Mouse (Mus musculus) thymus, postnatal 10 days (tissue): ENCODE results near the gene Ankrd17.

ENCODE experiments used
- DNase-seq, 2 experiments: peaks; one replicate each; pipeline ENCODE4 v3.0.0; 2021; ENCODE audit warnings: low spot score in 2 of 2

Gene Ankrd17

DNA sequence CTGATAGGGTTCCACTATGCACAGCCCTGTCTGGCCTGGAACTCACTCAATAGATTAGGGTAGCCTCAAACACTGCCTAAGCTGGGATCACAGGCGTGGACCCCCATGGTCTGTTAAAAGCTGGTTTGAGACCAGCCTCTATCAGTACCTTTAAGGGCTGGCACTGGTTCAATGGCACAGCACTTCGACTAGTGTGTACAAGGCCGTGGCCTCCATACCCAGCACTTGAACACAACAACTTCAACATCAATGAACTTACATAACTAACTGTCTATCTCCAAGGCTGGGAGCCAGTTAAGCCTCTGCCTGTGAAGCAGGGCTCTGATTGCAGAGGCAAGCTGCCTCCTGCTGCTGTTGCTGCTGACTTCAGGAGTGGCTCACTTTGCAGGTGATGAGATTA is 148.6 kb downstream of the Ankrd17 start:
- no peak for DNase-seq

- DNase-seq: no peak
These were observed 149.2 kb downstream of the Ankrd17 start for GRCm38 (mm10) chr5:90217226-90217625.

GRCm38 (mm10) chr5:90213356-90213755 is 153.0 kb downstream of the Ankrd17 start:
- no peak for DNase-seq

GRCm38 (mm10) chr5:90203168-90203567 is 163.2 kb downstream of the Ankrd17 start:
- DNase-seq: peak in 1 of 2 experiments; percentile 68

DNA sequence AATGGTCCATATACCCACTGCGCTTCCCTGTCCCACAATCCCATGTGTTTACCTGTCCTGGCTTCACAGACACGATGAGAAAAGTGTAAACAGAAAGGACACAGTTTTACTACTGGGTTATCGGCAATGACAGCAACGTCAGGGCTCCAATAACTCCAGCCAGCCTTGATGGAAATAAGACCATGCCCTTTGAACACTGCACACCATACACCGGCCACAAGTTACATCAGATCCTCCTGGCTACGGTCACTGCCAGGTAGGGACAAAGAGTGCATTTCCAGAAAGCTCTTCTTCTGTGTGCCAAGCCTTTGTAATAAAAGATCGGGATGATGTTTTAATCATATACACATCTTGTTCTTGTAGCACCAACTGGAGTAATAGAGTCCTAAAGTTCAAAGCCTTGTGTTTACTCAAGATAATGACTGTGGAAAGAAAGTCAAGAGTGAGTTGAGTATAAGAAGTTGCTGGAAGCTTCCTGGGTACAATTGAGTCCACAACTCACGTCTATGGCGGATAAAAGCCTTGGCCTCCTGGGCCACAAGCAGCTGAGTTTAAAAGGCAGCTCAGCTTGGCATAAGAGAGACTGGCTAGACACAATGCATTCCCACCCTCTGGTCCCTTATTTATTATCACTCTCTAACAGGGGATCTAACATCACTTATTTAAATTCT is 163.8 kb downstream of the Ankrd17 start:
- DNase-seq: no peak

DNA sequence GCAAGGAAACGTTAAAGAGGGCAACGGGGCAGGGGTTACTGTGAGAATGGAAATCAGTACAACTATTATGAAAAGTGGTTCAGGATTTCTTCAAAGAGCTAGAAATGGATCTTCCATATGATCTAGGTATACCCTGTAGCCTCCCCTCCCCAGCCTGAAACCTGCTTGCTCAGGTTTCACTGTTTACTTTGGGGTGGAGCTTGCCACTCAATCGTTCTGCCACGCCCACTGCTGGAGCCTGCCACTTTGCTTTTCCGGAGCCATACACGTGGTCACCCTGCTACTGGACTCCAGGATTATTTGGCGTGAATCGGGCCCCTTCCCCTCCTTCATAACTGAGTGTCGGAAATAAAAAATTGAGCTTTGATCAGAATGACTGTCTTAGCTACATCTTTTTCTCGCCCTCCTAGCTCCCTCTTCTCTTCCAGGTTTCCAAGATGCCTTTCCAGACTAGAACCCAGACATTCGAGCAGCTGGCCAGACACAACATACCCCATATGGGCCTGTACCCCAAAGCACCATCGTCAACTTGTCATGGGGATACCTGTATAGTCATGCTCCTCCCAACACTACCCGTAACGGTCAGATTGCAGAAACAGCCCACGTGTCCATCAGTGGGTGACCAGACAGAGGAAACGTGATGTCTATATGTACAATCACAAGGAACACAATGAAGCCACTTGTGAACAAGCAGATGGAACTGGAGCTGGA is 166.3 kb downstream of the Ankrd17 start:
- no peak for DNase-seq

GRCm38 (mm10) chr5:90194831-90195230 is 171.5 kb downstream of the Ankrd17 start:
- DNase-seq: peak in 1 of 2 experiments; percentile 14

- no peak for DNase-seq
These were observed 183.6 kb downstream of the Ankrd17 start for GRCm38 (mm10) chr5:90182782-90183181.

DNA sequence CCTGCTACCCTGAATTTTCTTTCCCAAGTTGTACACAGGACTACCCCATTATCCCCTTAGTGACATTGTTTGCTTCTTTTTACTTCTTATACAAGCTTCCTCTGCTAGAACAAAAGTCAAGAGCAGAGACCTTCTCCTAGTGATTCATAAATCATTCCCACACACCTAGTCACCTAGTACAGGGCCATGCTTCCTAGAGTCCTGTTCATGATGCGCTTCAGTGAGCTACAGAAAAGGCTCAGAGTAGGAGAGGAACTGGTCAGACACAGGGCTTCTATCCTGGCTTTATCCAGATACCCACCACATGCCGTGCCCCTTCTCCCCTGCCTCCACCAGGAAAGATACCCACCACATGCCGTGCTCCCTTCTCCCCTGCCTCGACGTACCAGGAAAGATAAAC is 187.3 kb downstream of the Ankrd17 start:
- DNase-seq: no peak

GRCm38 (mm10) chr5:90178116-90178515 is 188.3 kb downstream of the Ankrd17 start:
- no peak for DNase-seq
